Mouse (Mus musculus): ENCODE data around the gene LTO1.
A peak's percentile ranks its signal among the peaks of the same experiment; 100 is the strongest.
"Not testable (repeated sequence)": the region's sequence is repeated elsewhere in the genome, so short reads cannot be mapped to it uniquely, and the experiment has no call there.

The LTO1 gene

GRCm38 (mm10) chr7:144914948-144915750 is at the start of gene LTO1:
Gene LTO1 (plus strand): TSS chr7:144915100.
- peak; percentile 79 for DNase-seq (ENCODE audit: low spot score)

- no peak for DNase-seq (ENCODE audit: low spot score)
Observed at GRCm38 (mm10) chr7:144867161-144867560, 47.7 kb upstream of the LTO1 start.

- no peak for DNase-seq (ENCODE audit: low spot score)
Observed at GRCm38 (mm10) chr7:144867602-144868001, 47.3 kb upstream of the LTO1 start.

- DNase-seq (ENCODE audit: low spot score): no peak
Observed at GRCm38 (mm10) chr7:144872420-144872819, 42.5 kb upstream of the LTO1 start.

GRCm38 (mm10) chr7:144873160-144873559 is 41.7 kb upstream of the LTO1 start:
- DNase-seq (ENCODE audit: low spot score): no peak

GRCm38 (mm10) chr7:144874226-144874625 is 40.7 kb upstream of the LTO1 start:
- no peak for DNase-seq (ENCODE audit: low spot score)

GRCm38 (mm10) chr7:144878401-144878800 is 36.5 kb upstream of the LTO1 start:
- no peak for DNase-seq (ENCODE audit: low spot score)

- DNase-seq (ENCODE audit: low spot score): no peak
Observed at GRCm38 (mm10) chr7:144883106-144883505, 31.8 kb upstream of the LTO1 start.

- no peak for DNase-seq (ENCODE audit: low spot score)
Observed at GRCm38 (mm10) chr7:144887672-144888071, 27.2 kb upstream of the LTO1 start.

- no peak for DNase-seq (ENCODE audit: low spot score)
Observed at GRCm38 (mm10) chr7:144888564-144889299, 26.2 kb upstream of the LTO1 start.

- not testable (repeated sequence) for DNase-seq (ENCODE audit: low spot score)
Observed at GRCm38 (mm10) chr7:144890661-144891060, 24.2 kb upstream of the LTO1 start.

- DNase-seq (ENCODE audit: low spot score): no peak
Observed at GRCm38 (mm10) chr7:144891863-144892262, 23.0 kb upstream of the LTO1 start.

GRCm38 (mm10) chr7:144892322-144892721 is 22.6 kb upstream of the LTO1 start:
- no peak for DNase-seq (ENCODE audit: low spot score)

- DNase-seq (ENCODE audit: low spot score): no peak
Observed at GRCm38 (mm10) chr7:144894191-144894590, 20.7 kb upstream of the LTO1 start.

- DNase-seq (ENCODE audit: low spot score): no peak
Observed at GRCm38 (mm10) chr7:144894706-144895105, 20.2 kb upstream of the LTO1 start.

- peak; percentile 48 for DNase-seq (ENCODE audit: low spot score)
Observed at GRCm38 (mm10) chr7:144895305-144896111, 19.4 kb upstream of the LTO1 start.

- DNase-seq (ENCODE audit: low spot score): no peak
Observed at GRCm38 (mm10) chr7:144896294-144897218, 18.3 kb upstream of the LTO1 start, which contains the start of gene Fgf15. Gene Fgf15 (plus strand): TSS chr7:144896531.

GRCm38 (mm10) chr7:144898506-144898905 is 16.4 kb upstream of the LTO1 start:
- no peak for DNase-seq (ENCODE audit: low spot score)

GRCm38 (mm10) chr7:144905514-144905913 is 9.4 kb upstream of the LTO1 start:
- DNase-seq (ENCODE audit: low spot score): not testable (repeated sequence)

GRCm38 (mm10) chr7:144906708-144907397 is 8.0 kb upstream of the LTO1 start:
- DNase-seq (ENCODE audit: low spot score): peak; percentile 46

- DNase-seq (ENCODE audit: low spot score): no peak
Observed at GRCm38 (mm10) chr7:144907793-144908192, 7.1 kb upstream of the LTO1 start.

All from ovary, postnatal 14 days (tissue).